Mouse (Mus musculus) spleen, postnatal 14 days (tissue): Measurements from ENCODE around the gene Pstpip1.

Experiments
- DNase-seq, 2 experiments: peaks; one replicate each; pipeline ENCODE4 v3.0.0; 2021 to 2022; ENCODE audit warnings: low spot score in 2 of 2

Pstpip1 gene

DNA sequence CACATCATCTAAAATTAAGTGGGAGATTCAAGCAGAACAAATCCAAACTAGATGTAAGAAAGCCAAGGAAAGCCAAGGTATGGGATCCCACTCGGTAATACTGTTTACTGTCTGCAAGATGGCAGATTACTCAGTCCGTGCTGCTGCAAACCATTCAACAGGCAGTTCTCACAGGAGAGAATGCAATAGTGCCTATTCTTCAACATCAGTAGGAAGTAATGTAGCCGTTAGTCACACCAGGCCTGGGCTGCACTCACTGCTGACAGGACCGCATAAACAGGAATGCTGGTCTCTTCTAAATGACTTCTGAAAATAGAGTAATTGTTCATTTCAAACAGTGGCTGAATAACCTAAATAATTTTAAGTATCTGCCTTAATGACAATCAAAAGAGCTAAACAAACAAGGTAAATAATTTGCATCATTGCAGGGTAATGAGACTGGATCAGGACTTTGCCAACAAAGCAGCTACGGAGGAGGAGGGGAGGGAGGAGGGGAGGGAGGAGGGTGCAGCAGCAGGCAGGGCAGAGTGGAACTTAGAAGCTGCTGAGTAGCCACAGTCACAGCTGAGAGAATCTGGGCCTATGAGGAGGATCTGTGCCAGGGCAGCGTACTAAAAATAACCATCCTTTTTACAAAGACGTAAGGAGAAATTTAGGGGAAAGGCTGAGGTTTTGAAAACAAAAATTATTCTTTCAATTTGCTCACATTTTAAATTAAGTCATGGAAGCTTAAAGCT lies 62.2 kb downstream of the Pstpip1 start:
- DNase-seq = no peak

GRCm38 (mm10) chr9:56152482-56153007 lies 62.8 kb downstream of the Pstpip1 start:
- DNase-seq = no peak

GRCm38 (mm10) chr9:56154572-56154971 lies 64.8 kb downstream of the Pstpip1 start:
- no peak for DNase-seq

DNA sequence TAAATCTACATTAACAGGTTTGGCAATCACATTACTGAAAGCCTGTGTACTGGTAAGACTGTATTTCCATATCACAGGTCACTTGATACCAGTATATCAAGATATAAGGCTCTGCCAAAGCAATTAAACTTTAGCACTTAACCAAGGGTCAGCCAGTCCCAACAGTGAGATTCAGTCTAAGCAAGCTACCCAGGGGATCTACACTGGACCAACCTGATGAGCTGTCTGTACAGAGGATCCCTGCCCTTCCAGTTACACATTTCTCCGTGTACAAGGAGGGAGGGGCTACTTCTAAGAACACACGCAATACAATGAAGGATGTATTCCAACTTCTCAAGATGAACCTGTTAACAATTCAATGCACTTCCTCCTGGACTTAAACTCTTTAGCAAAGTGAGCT lies 68.3 kb downstream of the Pstpip1 start:
- no peak for DNase-seq

DNA sequence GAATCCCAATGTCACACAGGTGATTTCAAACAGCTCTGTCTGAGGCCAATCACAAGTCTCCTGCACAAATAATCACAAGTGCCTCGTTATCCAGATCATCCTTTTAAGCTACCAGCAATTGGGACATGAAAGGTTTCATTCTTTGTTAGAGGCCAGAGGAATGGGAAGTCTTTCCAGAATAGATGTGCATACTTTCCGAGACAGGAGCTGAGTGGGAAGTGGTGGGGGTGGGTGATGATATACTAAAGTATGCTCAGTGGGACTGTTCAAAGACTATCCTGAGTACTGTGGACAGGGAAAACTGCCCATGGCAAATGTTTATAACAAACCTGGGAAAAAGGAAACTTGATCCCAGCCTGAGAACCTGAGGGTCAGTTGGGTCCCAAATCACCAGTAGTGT lies 69.7 kb downstream of the Pstpip1 start:
- no peak for DNase-seq

- peak; percentile 52 to 65 for DNase-seq
Measured at GRCm38 (mm10) chr9:56160341-56161141, 70.8 kb downstream of the Pstpip1 start.

DNA sequence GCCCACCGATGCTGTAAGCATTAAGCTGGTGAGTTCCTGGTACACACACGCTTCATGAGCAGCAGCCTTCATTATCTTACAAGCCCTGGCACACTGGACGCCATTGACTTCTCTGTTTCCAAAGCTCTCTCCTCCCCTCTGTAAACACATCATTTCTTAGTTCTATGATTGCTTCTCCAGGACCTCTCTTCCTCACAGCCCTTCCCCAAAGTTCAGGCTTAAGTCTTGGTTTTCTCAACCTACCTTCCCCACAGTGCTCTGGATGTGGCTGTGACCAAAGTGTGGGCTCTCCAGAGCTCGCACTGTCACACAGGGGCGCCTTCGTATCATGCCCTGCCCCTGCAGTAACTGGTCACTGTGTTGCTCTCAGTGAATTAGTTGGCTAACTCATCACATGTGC lies 75.6 kb downstream of the Pstpip1 start, which contains the start of gene Tspan3:
Gene Tspan3, minus strand, starts transcription at position 101 of the 400 bp plus-strand sequence.
- no peak for DNase-seq

DNA sequence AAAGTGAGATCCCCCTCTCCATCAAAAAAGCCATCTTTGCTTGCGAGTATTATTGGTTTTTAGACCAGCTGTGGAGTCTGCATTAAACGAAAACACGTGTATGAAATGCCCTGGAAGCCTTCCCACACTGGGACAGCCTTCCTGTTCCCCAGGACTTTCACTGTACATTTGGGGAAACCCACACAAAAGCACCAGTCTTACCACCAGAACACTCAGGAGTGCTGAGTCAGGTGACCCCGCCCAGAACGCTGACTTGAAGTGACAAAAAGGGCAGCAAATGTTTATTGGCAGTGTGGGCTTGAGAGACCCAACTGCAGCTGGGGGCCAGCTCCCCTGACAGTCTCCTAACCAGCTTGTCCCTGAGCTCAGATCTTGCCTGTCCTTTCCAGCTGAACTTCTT lies 76.4 kb downstream of the Pstpip1 start:
- DNase-seq = no peak

DNA sequence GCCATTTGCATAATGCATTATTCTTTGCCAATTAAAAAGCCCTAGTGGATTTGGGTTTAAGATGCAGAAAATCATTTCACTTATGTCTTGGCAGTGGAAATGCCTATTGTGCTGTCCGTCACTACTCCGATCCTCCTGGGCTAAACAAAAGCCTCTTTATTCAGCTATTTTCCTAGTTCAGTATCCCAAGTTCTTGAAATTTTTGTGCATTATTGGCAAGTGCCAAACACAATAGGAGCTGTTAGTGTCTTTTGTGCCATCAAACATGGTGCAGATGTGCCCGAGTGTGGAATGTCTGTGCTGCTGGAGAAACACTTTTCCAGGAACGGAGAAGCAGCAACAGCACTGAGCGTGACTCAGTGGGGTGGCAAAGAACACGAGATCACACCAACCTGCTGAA lies 77.9 kb downstream of the Pstpip1 start:
- DNase-seq = no peak

GRCm38 (mm10) chr9:56175316-56175715 lies 85.6 kb downstream of the Pstpip1 start:
- DNase-seq = no peak

- DNase-seq = no peak
Measured at GRCm38 (mm10) chr9:56177354-56177753, 87.6 kb downstream of the Pstpip1 start.
